22 mouse cellular contexts compared by ENCODE assay signal in genomic region chr16:5168038-5168437, GRCm38 (mm10). TPM values are rescaled to one million over a fixed set of nuclear protein-coding genes. Genes with fewer than 3 reads are reported as not detected.
"Had no signal": no experiment of that assay in that cellular context is flagged by ENCODE, and none has a peak within 500 bp of the region (broad histone marks: within the 10 kb centered on the region; RNA-seq: fewer than 3 reads in every experiment).

No protein-coding gene starts in this region.

- DNase-seq: gastrocnemius, postnatal 25 days; heart, adult 18-20 months; heart, postnatal 4 days; kidney, adult 8-10 months; kidney, postnatal 10 days; kidney, postnatal 25 days; kidney, postnatal 4 days; liver; liver, embryonic 13.5 days; liver, postnatal 0 days had no signal

- H3K27ac ChIP-seq: heart, embryonic 13.5 days; hindbrain, embryonic 10.5 days; hindbrain, embryonic 12.5 days; hindbrain, embryonic 14.5 days; intestine, embryonic 15.5 days; layer of hippocampus, adult 2 months; left cerebral cortex, adult 2 months; limb, embryonic 10.5 days; limb, embryonic 12.5 days; liver, embryonic 13.5 days; liver, embryonic 15.5 days had no signal

- H3K4me3 ChIP-seq: heart, embryonic 13.5 days; heart, embryonic 15.5 days; hindbrain, embryonic 10.5 days; hindbrain, embryonic 12.5 days; intestine, embryonic 15.5 days; layer of hippocampus, adult 2 months; left cerebral cortex, adult 2 months; limb, embryonic 10.5 days; limb, embryonic 12.5 days; liver, embryonic 13.5 days; liver, embryonic 15.5 days had no signal

RNA-seq across cellular contexts. Expression of gene Sec14l5, which starts 21.1 kb away (rescaled TPM):
- total RNA-seq: granulocyte monocyte progenitor cell, adult 5-6 weeks had no signal

RNA-seq across cellular contexts. Expression of gene Ppl, which starts 35.8 kb away (rescaled TPM):
- total RNA-seq: granulocyte monocyte progenitor cell, adult 5-6 weeks had no signal

RNA-seq across cellular contexts. Expression of gene AU021092, which starts 54.1 kb away (rescaled TPM):
- total RNA-seq: granulocyte monocyte progenitor cell, adult 5-6 weeks had no signal
